Mouse (Mus musculus): ENCODE results near the gene Ankrd26.

- TF ChIP-seq CTCF (IDR thresholded peaks at IDR 0.05; ENCODE audit: insufficient read depth, low read length): no peak
- no peak for TF ChIP-seq POLR2A (IDR thresholded peaks at IDR 0.05; ENCODE audit: borderline replicate concordance, extremely low read depth, low read depth, low read length)
Measured at GRCm38 (mm10) chr6:118520668-118521067, 41.4 kb downstream of the Ankrd26 start.
